Mouse (Mus musculus) activated CD4-positive, CD25-positive, alpha-beta regulatory T cell, adult 4 months (primary cell): ENCODE results near the gene Rhog. TPM values are rescaled to one million over a fixed set of nuclear protein-coding genes. Genes with fewer than 3 reads are reported as not detected.
A peak's percentile ranks its signal among the peaks of the same experiment; 100 is the strongest.
"Not testable (repeated sequence)": the region's sequence is repeated elsewhere in the genome, so short reads cannot be mapped to it uniquely, and the experiment has no call there.

Experiments used
- ATAC-seq: one replicate; pipeline ENCODE4 v1.8.0; 2017
- polyA plus RNA-seq, 2 experiments: library from polyadenylated mRNA; unstranded; fragments of 100-300 nt; shearing (Covaris generic); gene quantifications; one replicate each; pipeline ENCODE4 v1.2.1; 2017

Rhog gene
- 100 to 1,000 TPM; 179 to 195 TPM for polyA plus RNA-seq

GRCm38 (mm10) chr7:102255954-102256353 lies at the start of gene Rhog:
Rhog (minus strand) TSS chr7:102256054.
- no peak for ATAC-seq

GRCm38 (mm10) chr7:102305596-102305995 lies 49.7 kb upstream of the Rhog start:
- no peak for ATAC-seq

GRCm38 (mm10) chr7:102302471-102302870 lies 46.6 kb upstream of the Rhog start:
- ATAC-seq = no peak

DNA sequence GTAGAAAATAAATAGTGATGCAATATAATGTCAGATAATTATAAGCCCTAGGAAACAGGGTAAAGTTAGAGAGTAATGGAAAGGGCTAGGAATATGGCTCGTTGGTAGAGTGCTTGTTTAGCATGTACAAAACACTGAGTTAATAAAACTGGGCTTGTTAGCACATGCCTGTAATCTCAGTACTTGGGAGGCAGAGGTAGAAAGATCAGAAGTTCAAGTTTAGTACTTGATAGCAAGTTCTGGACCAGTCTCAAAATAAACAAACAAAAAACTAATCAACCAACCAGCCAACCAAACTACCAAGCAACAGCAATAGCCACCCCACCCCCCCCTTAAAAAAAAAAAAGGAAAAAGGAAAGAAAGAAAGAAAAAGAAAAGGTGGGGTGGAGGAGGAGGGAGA lies 44.9 kb upstream of the Rhog start:
- no peak for ATAC-seq

DNA sequence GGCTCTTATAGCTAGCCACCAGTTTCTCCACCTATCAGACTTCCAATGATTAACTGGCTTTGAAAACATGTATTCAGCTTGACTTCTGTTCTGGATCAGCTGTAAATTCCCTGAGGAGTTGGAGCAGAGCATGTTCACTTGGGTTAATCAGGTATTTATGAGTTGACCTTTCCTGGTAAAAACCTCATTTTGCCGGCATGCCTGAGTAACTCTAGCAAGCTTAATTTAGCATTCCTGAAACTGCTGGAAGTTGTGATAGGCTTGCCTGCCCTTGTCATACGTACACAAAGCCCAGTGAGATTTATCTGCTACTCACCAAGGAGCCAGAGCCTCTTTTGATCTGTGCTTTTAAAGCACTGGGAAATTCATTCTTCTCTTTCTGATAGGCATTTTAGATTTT lies 37.4 kb upstream of the Rhog start:
- ATAC-seq = no peak

DNA sequence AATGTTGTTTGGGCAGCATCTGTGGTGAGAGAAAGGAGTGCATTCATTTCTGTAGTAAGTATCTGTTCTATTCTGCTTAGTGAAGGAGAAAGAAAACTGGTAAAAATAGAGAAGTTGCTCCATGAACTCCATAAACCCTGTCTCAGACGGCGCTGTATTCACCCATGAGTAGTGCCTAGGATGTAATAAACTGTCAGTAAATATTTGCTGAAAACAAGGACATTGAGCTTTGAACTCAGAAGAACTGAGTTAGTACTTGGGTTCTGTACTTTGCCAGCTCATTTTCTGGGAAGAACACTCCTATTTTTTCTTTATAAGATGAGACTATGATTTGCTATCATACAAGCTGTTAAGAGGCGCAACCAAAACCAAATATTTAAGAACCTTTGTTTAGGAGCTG lies 36.4 kb upstream of the Rhog start:
- no peak for ATAC-seq

DNA sequence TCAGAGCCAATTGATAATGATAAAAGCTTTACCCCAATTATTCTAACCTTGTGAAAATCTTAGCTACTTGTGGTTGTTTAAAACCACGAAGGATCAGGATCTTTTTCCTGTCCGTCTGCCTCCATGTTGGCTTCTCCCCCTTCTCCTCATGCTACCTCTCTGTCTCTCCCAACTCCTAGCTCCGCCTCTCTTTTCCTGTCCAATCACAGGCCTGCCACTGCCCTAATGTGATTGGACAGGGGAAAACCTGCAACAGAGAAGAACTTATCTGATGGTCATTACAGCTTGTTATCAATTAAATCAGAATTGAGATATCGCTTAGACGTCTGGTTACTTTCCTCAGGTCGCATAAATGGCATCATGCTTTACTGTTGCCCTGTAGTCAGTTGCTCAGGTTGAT lies 33.6 kb upstream of the Rhog start:
- ATAC-seq = no peak

DNA sequence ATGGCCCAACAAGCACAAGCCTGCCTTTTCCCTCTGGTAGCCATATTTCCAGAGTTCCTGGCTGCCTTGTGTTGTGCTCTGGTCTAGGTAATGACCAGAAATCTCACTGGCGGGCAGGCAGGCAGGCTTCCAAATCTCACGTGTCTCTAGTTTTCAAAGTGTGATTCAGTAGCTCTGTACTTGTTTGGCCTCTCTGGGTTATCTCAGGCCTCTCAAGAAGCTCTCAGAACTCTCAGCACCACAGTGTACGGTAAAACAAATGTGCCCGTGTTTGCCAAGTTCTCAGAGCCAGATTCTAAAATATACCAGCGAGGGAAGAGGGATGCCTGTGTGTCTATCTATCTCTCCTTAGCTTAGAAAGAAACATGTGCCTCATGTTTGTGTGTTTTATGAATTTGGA lies 26.4 kb upstream of the Rhog start:
- no peak for ATAC-seq

DNA sequence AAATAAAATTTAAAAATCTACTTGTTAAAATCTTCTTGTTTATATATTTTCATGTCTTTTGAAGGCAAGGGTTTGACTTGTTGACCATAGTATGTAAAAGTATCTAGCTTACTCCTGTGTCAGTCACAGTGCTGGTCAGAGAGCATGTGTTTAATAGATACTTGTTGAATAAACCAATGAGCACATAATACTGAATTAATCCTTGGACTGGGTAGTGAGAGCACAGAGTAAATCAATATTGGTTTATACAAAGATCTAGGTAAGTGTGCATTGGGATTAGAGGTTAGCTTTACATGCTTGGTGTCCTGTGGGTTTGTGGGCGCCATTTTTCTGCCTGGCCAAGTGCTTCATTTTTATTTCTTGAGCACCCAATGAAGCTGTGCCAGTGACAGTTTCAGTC lies 25.5 kb upstream of the Rhog start:
- no peak for ATAC-seq

DNA sequence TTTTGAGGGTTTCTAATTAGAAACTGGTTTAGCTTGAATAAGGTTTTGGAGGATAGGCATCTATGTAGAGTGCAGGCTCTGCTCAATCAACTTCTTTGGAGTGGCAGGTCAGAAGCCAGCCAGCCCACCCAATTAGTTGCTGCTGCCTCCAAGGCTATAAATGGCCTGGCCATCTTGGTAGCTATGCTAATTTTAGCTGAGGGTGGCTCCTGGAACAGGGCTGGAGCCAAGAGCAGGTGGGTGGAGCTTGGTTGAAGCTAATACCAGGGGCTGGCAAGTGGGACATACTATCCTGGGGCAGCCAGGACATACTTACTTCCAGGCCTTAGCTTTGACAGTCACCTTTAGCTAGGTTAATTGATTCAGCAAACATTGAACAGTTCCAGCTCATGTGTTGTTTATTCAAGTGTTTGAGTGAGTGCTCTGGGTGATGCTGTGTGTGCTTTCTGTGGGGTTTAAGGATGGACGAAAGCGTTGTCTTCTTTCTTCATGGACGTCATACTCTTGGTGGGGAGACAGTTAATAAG lies 16.6 kb upstream of the Rhog start:
- ATAC-seq = no peak

DNA sequence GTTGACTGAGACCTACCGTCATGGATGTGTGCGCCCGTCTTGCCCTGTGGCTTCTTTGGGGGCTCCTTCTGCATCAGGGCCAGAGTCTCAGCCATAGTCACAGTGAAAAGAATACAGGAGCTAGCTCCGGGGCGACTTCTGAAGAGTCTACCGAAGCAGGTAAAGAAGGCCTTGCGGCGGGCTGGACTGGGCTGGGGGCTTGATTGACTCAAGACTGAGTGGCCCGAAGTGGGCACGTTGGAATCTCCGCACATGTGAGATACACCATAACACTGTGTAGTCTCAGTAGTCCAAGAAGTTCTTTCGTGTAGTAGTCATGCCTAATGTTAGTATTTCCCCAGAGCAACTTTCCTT lies 12.5 kb upstream of the Rhog start:
- no peak for ATAC-seq

DNA sequence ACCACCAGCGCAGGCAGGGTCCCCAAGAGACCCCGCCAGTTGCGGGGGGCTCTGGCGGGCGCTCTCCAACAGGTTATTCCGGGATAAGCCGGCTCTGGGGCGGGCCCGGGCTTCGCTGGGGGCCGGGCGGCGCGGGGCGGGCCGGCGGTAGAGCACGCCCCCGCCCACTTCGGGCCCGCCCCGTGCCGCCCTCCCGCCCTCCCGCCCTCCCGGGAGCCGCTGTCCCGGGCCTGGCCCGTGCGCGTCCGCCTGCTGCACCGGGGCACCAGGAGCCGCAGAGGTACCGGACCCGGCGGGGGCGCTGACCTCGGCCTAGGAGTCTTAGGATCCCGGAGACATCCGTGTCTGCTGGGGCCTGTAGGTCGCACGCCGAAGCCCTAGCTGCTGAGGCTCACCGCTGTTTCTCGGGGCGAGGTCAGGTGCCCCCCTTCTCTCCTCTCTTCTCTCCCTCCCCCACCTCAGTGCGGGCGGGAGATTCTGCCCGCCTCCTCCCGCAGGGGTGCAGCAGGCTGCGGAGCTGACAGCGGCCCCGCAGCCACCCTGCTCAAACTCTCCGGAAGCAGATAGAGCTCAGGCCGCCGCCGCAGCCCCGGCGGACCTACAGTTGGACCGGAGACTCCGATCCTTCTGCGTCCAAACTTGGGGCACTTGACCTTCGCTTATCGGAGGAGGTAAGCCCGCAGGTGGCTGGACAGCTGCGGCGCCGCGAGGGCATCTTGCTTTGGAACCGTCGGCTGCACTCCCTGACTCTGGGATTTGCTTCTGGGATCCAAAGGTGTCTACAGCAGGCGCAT lies 11.9 kb upstream of the Rhog start, which contains the start of gene Stim1:
Gene Stim1 (plus strand): TSS at position 206 of the 794 bp plus-strand sequence.
- peak; percentile 7 for ATAC-seq

DNA sequence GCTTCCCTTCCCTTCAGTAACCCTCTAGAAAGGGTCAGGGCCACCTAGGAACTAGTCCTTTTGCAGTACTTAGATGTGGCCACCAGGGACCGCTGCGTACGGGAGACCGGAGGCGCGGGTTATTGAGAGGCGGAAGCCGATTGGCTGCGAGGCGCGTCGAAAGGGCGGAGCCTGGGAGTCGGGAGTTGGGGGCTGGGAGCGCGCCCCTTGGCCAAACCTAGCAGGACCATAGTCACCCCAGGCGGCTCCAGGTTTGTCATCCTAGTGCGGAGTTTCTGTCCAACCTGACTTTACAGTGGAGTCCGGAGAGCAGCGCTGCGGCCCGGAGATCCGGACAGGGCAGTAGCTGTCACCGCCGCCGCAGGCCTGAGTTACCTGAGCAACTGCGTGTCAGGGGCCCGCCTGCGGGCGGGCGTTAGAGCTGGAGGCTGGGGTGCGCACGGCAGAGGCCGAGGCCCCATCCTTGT lies 11.3 kb upstream of the Rhog start:
- ATAC-seq = peak; percentile 68

GRCm38 (mm10) chr7:102266401-102267042 lies 10.7 kb upstream of the Rhog start:
- peak; percentile 67 for ATAC-seq

GRCm38 (mm10) chr7:102266021-102266400 lies 10.2 kb upstream of the Rhog start:
- not testable (repeated sequence) for ATAC-seq

GRCm38 (mm10) chr7:102263020-102263419 lies 7.2 kb upstream of the Rhog start:
- no peak for ATAC-seq

DNA sequence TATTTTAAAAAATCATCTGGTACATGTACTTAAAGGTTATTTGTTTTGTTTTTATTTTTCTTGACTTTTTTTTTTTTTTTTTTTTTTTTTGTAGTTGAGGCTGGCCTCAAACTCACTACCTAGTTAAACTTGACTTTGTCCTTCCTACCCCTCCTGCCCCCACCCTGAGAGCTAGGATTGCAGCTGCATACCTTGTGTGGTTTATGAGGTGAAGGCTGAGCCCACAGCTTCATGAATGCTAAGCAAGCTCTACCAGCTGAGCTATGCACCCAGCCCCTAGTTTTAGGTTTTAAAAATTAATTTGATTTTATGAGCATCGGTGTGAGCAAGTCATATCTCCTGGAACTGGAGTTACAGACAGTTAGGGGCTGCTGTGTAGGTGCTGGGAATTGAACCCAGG lies 4.7 kb upstream of the Rhog start:
- ATAC-seq = no peak

DNA sequence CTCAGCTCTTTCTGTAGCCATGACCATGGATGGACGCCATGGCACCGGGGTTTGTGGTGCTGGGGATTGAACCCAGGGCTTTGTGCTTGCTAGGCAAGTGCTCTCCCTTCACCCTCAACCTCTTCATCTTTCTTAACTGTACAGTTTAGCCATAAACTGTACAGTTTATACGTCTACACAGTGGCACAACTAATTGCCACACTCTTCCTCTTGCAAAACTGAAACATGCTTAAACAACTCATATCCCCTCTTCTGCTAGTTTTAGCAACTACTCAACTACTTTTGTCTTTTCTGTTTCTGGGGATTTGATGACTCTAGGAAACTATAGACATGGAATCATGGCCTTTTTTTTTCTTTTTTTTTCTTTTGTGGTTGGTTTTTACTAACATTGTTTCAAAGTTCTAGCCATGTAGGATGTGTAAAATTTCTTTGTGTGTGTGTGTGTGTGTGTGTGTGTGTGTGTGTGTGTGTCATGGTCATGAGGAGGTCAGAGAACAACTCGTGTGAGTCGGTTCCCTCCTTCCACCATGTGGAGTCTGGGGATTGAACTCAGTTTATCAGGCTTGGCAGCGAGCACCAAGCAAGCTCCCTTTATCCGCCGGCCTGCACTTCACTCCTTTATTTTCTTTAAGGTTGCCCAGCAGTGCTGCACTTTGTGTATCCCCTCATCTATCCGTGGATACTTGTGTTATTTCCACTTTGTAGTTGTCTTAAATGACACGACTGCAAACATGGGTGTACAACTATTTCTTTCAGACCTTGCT lies 4.0 kb upstream of the Rhog start:
- no peak for ATAC-seq

- no peak for ATAC-seq
These were observed 2.9 kb upstream of the Rhog start for GRCm38 (mm10) chr7:102258753-102259152.

GRCm38 (mm10) chr7:102258189-102258588 lies 2.3 kb upstream of the Rhog start:
- ATAC-seq = peak; percentile 79

DNA sequence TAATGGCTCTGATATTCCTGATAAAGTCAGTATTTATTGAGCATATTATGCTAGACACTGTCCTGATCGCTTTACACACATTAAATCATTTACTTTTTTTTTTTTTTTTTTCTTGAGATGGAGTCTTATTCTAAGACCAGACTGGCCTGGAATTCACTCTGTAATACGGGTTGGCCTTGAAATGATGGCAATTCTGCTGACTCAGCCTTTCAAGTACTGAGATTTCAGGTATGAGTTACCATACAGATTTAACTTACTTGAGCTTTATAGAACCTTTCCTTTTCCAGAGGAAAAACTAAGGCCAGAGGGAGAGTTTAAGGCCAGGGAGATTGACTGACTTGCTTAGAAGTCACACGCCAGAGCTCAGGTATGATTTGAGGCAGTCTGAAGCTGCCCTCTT lies 782 bp upstream of the Rhog start:
- no peak for ATAC-seq

DNA sequence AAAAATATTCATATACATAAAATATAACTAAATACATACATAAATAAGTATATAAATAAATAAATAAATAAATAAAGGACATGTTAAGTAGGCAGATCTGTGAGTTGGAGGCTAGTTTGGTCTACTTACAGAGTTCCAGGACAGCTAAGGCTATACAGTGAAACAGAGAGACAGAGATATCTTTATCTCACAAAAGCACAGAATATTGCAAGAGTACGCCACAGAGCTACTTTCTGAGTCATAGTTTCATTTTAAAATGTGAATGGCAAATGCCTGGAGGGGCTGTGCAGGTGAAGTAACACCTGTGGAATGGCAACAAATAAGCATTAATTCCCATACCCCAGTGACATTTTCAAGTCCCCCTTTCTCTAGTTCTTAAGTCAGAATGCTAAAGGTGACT lies 2.2 kb downstream of the Rhog start:
- ATAC-seq = no peak

GRCm38 (mm10) chr7:102250631-102251214 lies 5.1 kb downstream of the Rhog start:
- peak; percentile 57 for ATAC-seq
